Mouse (Mus musculus): Measurements from ENCODE around the gene Nkx2-5.

Nkx2-5 gene

GRCm38 (mm10) chr17:26836786-26837545 lies 7.8 kb downstream of the Nkx2-5 start:
- DNase-seq (ENCODE audit: low read depth) = no peak

DNA sequence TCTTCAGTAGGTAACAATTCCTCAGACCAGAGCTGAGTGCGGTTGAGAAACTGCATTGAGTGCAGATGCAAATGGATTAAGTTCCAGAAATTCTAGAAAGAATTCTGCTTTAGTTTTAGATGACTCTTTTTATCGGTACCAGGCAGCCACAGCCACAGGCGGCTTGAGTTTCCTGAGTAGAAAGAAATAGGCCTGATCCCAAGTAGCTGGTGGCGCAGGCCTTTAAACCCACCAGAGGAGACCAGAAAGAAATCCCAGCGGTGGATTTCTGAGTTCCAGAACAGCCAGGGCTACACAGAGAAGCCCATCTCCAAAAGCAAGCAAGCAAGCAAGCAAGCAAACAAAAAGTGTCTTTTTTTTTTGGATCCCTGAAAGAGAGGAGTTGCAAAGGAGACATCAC lies 8.4 kb downstream of the Nkx2-5 start:
- no peak for DNase-seq (ENCODE audit: low read depth)

GRCm38 (mm10) chr17:26835956-26836355 lies 8.9 kb downstream of the Nkx2-5 start:
- no peak for DNase-seq (ENCODE audit: low read depth)

DNA sequence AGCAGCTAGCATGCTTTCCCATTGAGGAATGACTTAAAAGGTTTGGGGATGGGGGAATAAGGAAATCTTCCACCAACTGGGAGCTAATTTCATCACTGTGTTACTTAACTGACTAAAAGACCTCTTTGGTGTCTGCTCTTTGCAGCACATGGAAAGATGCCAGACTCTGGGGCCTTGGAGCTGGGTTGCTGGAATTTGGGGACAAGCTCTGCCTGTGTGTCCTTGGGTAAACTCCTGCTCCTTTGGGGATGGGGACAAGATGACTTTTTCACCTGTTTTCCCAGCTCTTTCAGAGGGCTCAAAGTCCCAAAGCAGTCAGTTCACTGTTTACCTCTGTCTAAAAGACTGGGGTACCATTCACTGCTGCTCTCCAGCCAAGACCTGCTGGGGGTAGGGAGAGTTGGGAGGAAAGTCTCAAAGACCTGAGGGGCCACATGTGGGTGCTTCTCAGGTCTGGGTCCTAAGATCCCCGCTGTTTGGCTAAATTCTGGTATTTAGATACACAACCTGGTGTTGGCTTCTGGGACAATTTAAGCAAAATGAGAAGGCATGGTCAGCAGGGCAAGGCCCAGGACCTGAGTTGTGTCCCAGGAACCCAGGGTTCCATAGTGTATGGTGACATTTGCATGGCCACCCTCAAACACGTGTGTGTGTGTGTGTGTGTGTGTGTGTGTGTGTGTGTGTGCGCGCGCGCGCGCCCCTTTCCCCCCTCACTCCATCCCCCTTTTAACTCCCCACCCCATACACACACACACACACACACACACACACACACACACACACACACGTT lies 9.6 kb downstream of the Nkx2-5 start:
- no peak for DNase-seq (ENCODE audit: low read depth)

DNA sequence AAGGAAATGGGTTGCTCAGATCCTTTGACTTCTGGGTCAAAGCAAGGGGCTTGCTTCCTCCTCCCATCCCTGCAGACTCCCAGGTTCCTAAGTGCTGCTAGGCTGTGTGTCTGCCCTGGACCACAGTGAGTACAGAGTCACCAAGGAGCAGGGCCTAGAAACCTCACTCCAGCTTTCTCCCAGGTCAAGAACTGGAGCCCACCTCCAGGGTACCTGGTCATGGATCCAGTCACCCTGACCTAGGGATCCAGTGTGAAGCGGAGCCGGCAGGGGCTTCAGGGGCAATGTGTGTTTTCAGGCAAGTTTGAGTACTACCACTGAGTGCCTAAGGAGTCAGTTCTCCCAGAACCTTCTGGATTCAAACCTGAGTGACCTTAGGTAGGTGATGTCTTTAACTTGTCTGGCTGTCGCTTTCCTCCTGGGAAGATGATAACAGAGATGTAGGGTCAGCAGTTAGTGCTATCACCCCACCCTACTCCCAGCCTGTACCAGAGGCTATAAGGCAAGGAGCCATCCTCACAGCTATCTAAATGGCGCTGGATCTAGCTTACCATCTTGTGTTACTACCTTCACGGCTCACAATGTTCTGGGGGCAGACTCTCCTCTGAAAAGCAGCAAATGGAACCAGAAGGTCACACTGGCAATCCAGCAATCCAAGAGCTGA lies 10.4 kb downstream of the Nkx2-5 start:
- DNase-seq (ENCODE audit: low read depth) = no peak

DNA sequence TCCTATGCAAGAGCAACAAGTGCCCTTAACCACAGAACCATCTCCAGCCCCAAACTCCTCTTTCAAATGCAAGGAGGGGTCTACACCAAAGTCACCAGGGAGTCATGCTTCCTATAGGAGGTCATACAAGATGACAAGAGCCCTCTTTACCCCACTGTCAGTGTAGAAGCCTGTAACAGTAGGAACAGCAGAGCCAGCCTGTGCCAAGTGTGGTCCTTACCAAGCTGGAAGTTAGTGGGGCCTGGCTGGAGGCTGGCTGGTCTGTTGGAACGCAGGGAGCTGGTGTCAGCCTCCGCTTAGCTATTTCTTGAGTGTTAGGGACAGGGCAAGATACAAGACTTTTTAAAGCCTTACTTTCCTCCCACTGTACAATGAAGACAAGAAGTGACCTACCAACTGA lies 11.0 kb downstream of the Nkx2-5 start:
- no peak for DNase-seq (ENCODE audit: low read depth)

GRCm38 (mm10) chr17:26826131-26826530 lies 18.7 kb downstream of the Nkx2-5 start:
- DNase-seq (ENCODE audit: low read depth) = no peak

GRCm38 (mm10) chr17:26817776-26818175 lies 27.0 kb downstream of the Nkx2-5 start:
- DNase-seq (ENCODE audit: low read depth) = no peak

GRCm38 (mm10) chr17:26816810-26817209 lies 28.0 kb downstream of the Nkx2-5 start:
- no peak for DNase-seq (ENCODE audit: low read depth)

DNA sequence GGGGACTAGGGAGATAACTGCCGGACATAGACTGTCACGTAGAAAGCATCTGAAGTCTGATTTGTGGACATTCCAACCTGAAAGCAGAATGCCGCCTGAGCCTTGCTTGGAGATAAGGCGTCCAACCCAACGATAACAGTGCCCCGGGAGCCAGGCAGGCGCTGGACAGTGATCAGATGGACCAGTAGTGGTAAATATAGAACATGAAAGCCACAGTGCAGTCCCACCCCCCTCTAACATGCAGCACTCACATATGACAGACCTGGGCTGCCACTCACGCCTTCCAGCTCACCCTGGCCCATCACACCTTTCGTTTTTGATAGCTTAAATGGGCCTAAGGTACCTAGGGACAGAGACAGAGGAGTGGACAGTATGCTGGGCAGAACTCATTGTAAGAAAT lies 31.3 kb downstream of the Nkx2-5 start:
- DNase-seq (ENCODE audit: low read depth) = no peak

DNA sequence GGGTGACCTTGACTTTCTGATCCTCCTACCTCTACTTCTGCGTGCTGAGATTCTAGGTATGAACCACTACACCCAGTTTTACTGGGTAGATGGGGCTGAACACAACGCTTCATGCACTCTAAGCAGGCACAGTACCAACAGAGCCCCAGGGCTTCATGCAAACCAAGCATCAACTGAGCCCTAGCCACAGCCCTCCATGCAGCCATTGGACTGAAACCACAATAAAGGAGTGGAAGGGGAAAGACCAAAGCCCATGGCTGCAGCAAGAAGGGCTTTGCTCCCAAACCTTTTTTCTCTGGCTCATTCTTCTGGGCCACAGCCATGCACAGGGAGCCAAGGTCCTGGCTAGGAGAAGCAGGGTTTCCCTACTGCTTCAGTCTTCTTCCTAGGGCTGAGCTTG lies 32.2 kb downstream of the Nkx2-5 start:
- DNase-seq (ENCODE audit: low read depth) = no peak

GRCm38 (mm10) chr17:26802886-26803285 lies 41.9 kb downstream of the Nkx2-5 start:
- no peak for DNase-seq (ENCODE audit: low read depth)

GRCm38 (mm10) chr17:26797379-26798128 lies 47.3 kb downstream of the Nkx2-5 start:
- DNase-seq (ENCODE audit: low read depth) = no peak

GRCm38 (mm10) chr17:26795386-26795785 lies 49.4 kb downstream of the Nkx2-5 start:
- no peak for DNase-seq (ENCODE audit: low read depth)

DNA sequence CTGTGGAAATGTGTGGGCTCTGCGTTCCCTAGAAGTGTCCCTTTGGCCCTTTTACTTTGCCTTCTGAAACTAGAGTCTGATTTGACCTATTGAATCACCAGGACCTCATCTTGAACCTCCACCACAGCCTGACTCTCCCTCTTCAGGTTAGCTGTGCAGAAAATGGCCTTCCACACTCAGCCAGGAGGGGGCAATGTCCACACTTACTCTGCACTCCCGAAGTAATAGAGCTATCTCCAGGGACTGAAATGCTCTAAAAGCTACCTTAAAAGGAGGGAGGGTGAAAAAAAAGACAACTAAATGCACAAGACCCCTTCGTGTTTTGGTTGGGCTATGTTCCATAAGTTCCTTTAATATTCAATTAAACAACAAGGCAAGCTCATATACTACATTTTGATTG lies 50.1 kb downstream of the Nkx2-5 start:
- DNase-seq (ENCODE audit: low read depth) = no peak

- DNase-seq (ENCODE audit: low read depth) = no peak
Measured at GRCm38 (mm10) chr17:26793068-26793765, 51.6 kb downstream of the Nkx2-5 start.

DNA sequence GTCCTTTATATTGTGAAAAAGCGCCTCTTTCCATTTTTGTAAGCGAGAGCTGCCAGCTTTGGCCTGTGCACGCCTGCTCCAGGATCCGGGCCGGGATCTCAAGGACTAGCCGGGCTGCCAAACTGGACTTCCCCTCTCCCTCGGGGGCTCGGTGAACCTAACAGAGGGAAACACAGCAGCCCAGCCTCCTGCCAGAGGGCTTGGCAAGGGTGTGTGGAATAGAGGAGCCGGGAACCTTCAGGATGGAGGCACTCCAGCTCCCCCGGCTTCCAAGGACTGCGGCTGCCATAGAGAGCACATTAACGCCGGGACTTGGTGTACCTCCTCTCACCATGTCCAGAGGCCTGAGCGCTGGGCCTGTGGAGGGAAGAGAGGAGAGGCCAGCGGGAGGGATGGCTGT lies 52.7 kb downstream of the Nkx2-5 start:
- DNase-seq (ENCODE audit: low read depth) = no peak

GRCm38 (mm10) chr17:26791580-26791979 lies 53.2 kb downstream of the Nkx2-5 start:
- no peak for DNase-seq (ENCODE audit: low read depth)

DNA sequence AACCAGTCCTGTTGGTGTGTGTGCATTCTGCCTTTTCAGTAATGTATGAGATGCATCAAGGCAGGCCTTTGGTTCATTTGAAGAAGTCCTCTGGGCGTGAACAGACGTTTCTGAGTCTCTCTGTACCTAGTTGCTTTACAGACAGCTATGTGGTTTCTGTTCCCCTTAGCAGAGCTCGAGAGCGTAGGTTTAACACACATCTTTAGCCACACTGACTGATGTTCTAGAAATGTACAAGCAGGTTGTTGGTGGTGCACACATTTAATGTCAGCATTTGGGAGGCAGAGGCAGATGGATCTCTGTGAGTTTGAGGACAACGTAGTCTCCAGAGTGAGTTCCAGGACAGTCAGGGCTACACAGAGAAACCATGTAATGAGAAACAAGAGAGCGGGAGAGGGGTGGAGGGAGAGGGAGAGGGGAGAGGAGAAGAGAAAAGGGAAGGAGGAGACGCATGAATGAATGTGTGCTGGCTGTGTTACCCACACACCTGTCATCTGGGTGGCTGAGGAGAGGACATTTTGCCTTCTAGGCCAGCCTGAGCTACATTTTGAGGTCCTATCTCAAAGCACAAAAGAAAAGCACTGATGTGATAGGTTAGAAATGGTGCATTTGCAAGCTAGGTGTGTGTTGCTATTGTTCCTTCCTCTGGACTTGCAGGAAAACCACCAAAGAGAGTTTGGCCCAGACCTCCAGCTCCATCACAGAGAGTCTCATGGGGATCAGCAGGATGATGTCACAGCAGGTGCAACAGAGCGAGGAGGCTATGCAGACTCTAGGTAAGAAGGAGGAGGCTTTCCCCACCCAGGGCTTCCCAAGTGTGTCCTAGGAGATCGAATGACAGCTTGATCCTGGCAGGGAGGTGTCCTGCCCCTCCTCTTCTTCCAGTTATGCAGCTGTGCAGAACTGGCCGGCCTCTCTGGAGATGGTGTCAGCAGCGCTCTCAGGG lies 54.3 kb downstream of the Nkx2-5 start:
- no peak for DNase-seq (ENCODE audit: low read depth)

DNA sequence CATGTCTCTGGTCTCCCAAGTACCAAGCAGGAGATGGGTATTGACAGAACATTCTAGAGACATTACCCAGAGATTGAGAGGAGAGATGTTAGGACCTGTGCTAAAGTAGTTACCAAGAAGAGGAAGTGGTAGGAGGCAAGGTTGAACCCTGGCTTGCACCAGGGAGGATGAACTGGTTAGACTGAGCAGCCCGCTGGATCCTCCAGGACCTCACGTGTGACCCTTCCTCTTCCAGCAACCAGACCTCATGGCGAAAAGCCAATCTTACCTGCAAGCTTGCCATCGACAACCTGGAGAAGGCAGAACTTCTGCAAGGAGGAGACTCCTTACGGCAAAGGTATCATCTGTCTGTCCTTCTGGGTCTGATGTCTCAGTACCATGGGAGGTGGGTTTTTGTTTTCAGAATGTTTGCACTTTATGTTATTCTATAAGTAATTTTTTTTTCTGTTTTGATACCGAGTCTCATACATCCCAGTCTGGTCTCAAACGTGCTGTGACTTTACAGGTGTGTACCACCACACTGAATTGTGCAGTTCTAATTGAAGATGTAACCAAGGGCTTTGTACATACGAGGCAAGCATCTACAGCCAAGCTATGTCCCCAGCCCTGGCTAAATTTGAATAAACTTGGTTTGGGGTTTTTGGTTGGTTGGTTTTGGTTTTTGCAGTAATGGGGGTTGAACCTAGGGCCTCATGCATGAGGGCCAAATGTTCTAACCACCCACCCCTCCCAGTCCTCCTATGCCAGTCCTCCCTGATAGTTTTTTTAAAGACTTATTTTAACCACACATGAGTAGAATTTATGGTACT lies 55.1 kb downstream of the Nkx2-5 start:
- no peak for DNase-seq (ENCODE audit: low read depth)
